Mouse (Mus musculus) embryonic fibroblast, embryonic 13.5 days (primary cell): Measurements from ENCODE around the gene Map1lc3b. TPM values are rescaled to one million over a fixed set of nuclear protein-coding genes. Genes with fewer than 3 reads are reported as not detected.

Source experiments
- H3K27ac ChIP-seq: 2 replicates; pipeline ENCODE4 v1.5.1; 2012; ENCODE audit warnings: low read length, control low read depth, inconsistent platforms; ENCODE audit not compliant: insufficient read depth
- H3K4me1 ChIP-seq: 2 replicates; pipeline ENCODE4 v1.6.1; 2011; ENCODE audit warnings: low read length; ENCODE audit not compliant: control insufficient read depth, insufficient read depth
- H3K4me3 ChIP-seq: 2 replicates; pipeline ENCODE4 v1.5.1; 2011; ENCODE audit warnings: mild to moderate bottlenecking, control low read depth, low read length; ENCODE audit not compliant: insufficient read depth
- CTCF ChIP-seq: IDR thresholded peaks from 2 replicates; pipeline ENCODE4 v1.5.1; 2011; ENCODE audit warnings: mild to moderate bottlenecking, control low read depth, low read length, moderate library complexity, borderline replicate concordance; ENCODE audit not compliant: insufficient read depth
- POLR2A ChIP-seq: IDR thresholded peaks from 2 replicates; pipeline ENCODE4 v1.6.1; 2011; ENCODE audit warnings: low read depth, mild to moderate bottlenecking, control low read depth, low read length, moderate library complexity
- polyA plus RNA-seq: library from polyadenylated mRNA; stranded (reverse); fragments of >200 nt; gene quantifications from 2 replicates; pipeline ENCODE4 v1.2.4, GENCODE M21; 2011; ENCODE audit warnings: low read depth; ENCODE audit not compliant: missing spikeins, insufficient read length

Map1lc3b gene
- polyA plus RNA-seq, 1 experiment: 141 TPM

GRCm38 (mm10) chr8:121602411-121602810, 12.2 kb downstream of the Map1lc3b start:
- no peaks in the 10 kb centered on the region for H3K4me1 ChIP-seq
- TF ChIP-seq POLR2A: no peak
- no peak for TF ChIP-seq CTCF
- no peak overlapping the region for H3K4me3 ChIP-seq
- H3K27ac ChIP-seq: no peak overlapping the region

GRCm38 (mm10) chr8:121602860-121603259, 12.7 kb downstream of the Map1lc3b start:
- Histone ChIP-seq H3K4me1 (no peaks in the 10 kb centered on the region), H3K4me3 (no peak overlapping the region), H3K27ac (no peak overlapping the region)
- TF ChIP-seq POLR2A (no peak), CTCF (peak; percentile 87)

GRCm38 (mm10) chr8:121603801-121604200, 13.6 kb downstream of the Map1lc3b start:
- Histone ChIP-seq H3K27ac (no peak overlapping the region), H3K4me3 (no peak overlapping the region), H3K4me1 (no peaks in the 10 kb centered on the region)
- TF ChIP-seq CTCF: no peak
- no peak for TF ChIP-seq POLR2A

DNA sequence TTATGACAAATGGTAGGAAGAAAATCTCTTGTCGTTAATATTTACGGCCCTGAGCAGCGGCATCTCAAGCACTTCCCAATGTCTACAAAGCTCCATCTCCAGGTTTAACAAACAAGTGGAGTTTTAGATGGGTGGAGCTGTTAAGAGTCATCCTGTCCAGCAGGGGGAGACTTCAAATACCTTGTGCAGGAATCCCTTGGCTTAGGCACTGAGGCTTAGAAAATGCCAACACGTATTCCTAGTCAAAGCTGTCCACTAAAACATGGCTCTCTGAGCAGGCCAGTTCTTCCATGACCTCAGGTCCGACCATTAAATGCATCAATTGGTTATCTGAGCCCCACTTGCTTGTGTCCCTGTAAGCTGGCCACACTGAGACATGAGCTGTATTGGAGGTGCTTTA, 17.5 kb downstream of the Map1lc3b start:
- Histone ChIP-seq H3K4me1 (no peaks in the 10 kb centered on the region), H3K4me3 (no peak overlapping the region), H3K27ac (no peak overlapping the region)
- TF ChIP-seq CTCF: no peak
- no peak for TF ChIP-seq POLR2A

- no peaks in the 10 kb centered on the region for H3K4me1 ChIP-seq
- TF ChIP-seq POLR2A (no peak), CTCF (no peak)
- H3K27ac ChIP-seq: no peak overlapping the region
- no peak overlapping the region for H3K4me3 ChIP-seq
Observed at GRCm38 (mm10) chr8:121609251-121609650, 19.1 kb downstream of the Map1lc3b start.

GRCm38 (mm10) chr8:121609916-121610315, 19.8 kb downstream of the Map1lc3b start:
- H3K4me3 ChIP-seq: no peak overlapping the region
- TF ChIP-seq POLR2A (no peak), CTCF (no peak)

GRCm38 (mm10) chr8:121613419-121613818, 23.3 kb downstream of the Map1lc3b start:
- no peak overlapping the region for H3K4me3 ChIP-seq
- H3K4me1 ChIP-seq: 0 out of 2 replicates have a peak, but pooled peaks cover 1% of the 10 kb centered on the region
- TF ChIP-seq POLR2A: no peak
- no peak for TF ChIP-seq CTCF
- H3K27ac ChIP-seq: no peak overlapping the region

More at GRCm38 (mm10) chr8:121609916-121610315, 19.8 kb downstream of the Map1lc3b start:
- no peaks in the 10 kb centered on the region for H3K4me1 ChIP-seq
- no peak overlapping the region for H3K27ac ChIP-seq

DNA sequence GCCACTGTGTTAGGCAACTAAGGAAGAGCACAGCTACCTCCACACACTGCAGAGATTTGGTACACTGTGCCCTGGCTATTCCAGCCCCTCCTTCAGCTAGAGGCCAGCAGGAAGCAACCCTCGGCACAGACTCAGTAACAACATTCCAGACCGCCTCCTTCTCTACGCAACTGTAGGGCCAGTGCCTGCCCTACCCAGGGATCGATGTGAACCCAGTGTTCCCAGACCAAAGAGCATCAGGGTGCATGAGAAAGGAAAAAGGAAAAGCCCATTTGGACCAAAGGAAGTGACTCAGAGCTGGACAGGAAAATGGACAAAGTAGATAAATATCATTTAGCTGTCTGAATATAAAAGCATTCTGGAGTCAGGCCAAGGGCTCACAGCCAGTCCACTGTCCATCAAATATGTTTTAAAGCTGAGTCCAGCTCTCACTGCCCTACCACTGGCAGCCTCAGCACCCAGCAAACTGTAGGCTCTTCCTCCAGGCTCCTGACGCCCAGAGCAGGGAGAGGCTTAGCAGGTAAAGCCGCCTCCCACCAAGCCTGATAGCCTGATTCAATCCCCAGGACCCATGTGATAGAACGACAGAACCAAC, 29.3 kb downstream of the Map1lc3b start:
- H3K4me1 ChIP-seq: peaks cover 5% of the 10 kb centered on the region; the same call in 1 of the 2 replicates
- no peak overlapping the region for H3K4me3 ChIP-seq
- no peak for TF ChIP-seq CTCF
- H3K27ac ChIP-seq: no peak overlapping the region

DNA sequence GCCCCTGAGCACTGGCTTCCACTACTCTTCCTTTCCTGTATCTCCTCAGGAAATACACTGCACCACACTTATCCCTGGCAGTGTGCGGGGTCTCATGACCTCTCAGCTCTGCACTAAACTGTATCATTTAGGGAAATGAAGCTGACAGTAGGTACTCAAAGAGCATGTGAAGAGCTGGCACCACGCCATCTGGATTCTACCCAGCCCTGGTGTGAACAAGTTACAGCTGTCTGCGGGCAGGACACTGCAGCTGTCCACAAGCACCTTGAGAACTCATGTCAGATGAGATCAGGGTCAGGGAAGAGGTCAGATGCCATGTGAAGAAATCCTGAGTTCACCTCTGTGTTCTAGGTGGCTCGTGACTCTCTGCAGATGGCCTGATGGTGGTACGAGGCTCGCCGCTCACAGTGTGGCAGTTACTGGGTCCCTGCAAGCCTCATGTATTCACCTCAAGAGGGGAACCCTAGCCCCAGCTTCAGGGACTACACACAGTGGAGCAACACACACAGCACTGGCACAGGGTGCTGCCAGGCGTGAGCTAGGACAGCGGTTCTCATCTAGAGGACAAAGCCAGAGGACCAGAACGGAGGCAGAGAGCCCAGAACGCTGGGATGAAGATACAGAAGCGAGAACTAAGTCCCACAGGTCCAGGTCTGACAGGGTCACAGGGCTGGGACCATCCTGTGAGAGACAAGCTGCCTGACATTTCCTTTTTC, 30.8 kb downstream of the Map1lc3b start:
- peaks cover 5% of the 10 kb centered on the region; the same call in 1 of the 2 replicates for H3K4me1 ChIP-seq
- no peak overlapping the region for H3K27ac ChIP-seq
- no peak overlapping the region for H3K4me3 ChIP-seq
- no peak for TF ChIP-seq CTCF
- no peak for TF ChIP-seq POLR2A

DNA sequence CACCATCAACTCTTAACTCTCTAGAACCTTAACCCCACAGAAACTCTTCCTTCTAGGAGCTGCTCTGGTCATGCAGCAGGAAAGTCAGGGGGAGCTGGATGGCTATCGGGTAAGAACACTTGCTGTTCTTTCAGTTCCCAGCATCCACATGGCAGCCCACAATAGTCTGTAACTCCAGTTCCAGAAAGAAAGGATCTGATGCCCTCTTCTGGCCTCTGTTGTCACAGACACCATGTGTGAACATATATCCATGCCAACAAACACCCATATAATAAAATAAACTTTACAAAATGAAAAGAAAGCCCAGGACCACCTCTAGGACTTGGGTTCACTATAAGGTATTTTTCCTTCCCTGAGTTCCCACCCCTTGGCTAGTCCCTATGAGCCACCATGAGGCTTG, 31.7 kb downstream of the Map1lc3b start:
- Histone ChIP-seq H3K4me1 (peaks cover 5% of the 10 kb centered on the region; the same call in 1 of the 2 replicates), H3K27ac (no peak overlapping the region), H3K4me3 (no peak overlapping the region)
- no peak for TF ChIP-seq POLR2A
